Mouse (Mus musculus) G1E-ER4 (cell line): Measurements from ENCODE around the gene Kansl2. TPM values are rescaled to one million over a fixed set of nuclear protein-coding genes. Genes with fewer than 3 reads are reported as not detected.
A peak's percentile ranks its signal among the peaks of the same experiment; 100 is the strongest.

Experiments
- GATA1 ChIP-seq: IDR thresholded peaks from one replicate; pipeline ENCODE4 v1.8.0; 2012; ENCODE audit warnings: low read length, inconsistent platforms
- polyA plus RNA-seq: library from polyadenylated mRNA; stranded (reverse); fragments of >175 nt; gene quantifications from 2 replicates; pipeline ENCODE4 v1.2.3, GENCODE M21; 2012

Kansl2 gene
- polyA plus RNA-seq, 1 experiment: 46.5 TPM

- TF ChIP-seq GATA1: no peak
Measured at GRCm38 (mm10) chr15:98546843-98547242, 12.8 kb upstream of the Kansl2 start.

GRCm38 (mm10) chr15:98545151-98545550 is 11.1 kb upstream of the Kansl2 start:
- TF ChIP-seq GATA1: no peak

GRCm38 (mm10) chr15:98543341-98543740 is 9.3 kb upstream of the Kansl2 start:
- TF ChIP-seq GATA1: no peak

- no peak for TF ChIP-seq GATA1
Measured at GRCm38 (mm10) chr15:98541064-98541463, 7.0 kb upstream of the Kansl2 start.

- no peak for TF ChIP-seq GATA1
Measured at GRCm38 (mm10) chr15:98537923-98538322, 3.9 kb upstream of the Kansl2 start.

- TF ChIP-seq GATA1: no peak
Measured at GRCm38 (mm10) chr15:98536828-98537510, 2.9 kb upstream of the Kansl2 start.

- TF ChIP-seq GATA1: no peak
Measured at GRCm38 (mm10) chr15:98535921-98536320, 1.9 kb upstream of the Kansl2 start.

GRCm38 (mm10) chr15:98533035-98533531 is 981 bp downstream of the Kansl2 start:
- no peak for TF ChIP-seq GATA1

GRCm38 (mm10) chr15:98532281-98532680 is 1.8 kb downstream of the Kansl2 start:
- no peak for TF ChIP-seq GATA1

- no peak for TF ChIP-seq GATA1
Measured at GRCm38 (mm10) chr15:98528066-98528563, 5.9 kb downstream of the Kansl2 start.

GRCm38 (mm10) chr15:98527056-98527771 is 6.8 kb downstream of the Kansl2 start:
- TF ChIP-seq GATA1: no peak

GRCm38 (mm10) chr15:98526057-98526456 is 8.0 kb downstream of the Kansl2 start:
- no peak for TF ChIP-seq GATA1

- TF ChIP-seq GATA1: no peak
Measured at GRCm38 (mm10) chr15:98521245-98521644, 12.8 kb downstream of the Kansl2 start.

GRCm38 (mm10) chr15:98517380-98518355 is 16.4 kb downstream of the Kansl2 start:
- TF ChIP-seq GATA1: peak; percentile 35

GRCm38 (mm10) chr15:98514146-98514545 is 19.9 kb downstream of the Kansl2 start:
- no peak for TF ChIP-seq GATA1

- no peak for TF ChIP-seq GATA1
Measured at GRCm38 (mm10) chr15:98512799-98513321, 21.2 kb downstream of the Kansl2 start.
